Mouse (Mus musculus): Measurements from ENCODE around the gene Nkd2. TPM values are rescaled to one million over a fixed set of nuclear protein-coding genes. Genes with fewer than 3 reads are reported as not detected.

The Nkd2 gene
- polyA plus RNA-seq, 1 experiment from 2014 or later, result 3.2 TPM

- H3K27ac ChIP-seq (ENCODE audit: low read length), result no peak overlapping the region
- WGBS, result 61% methylated on average over 6 of the region's 6 CpGs
- no peaks in the 10 kb centered on the region for H3K9me3 ChIP-seq (ENCODE audit: low read length)
- no peaks in the 10 kb centered on the region for H3K4me1 ChIP-seq (ENCODE audit: insufficient read depth, low read depth, low read length)
- no peak overlapping the region for H3K4me2 ChIP-seq (replicated peaks; ENCODE audit: low read depth, low read length)
- DNase-seq (ENCODE audit: low spot score) (no peak), ATAC-seq (no peak)
- TF ChIP-seq CTCF (IDR thresholded peaks at IDR 0.05) (no peak), EP300 (IDR thresholded peaks at IDR 0.05) (no peak)
- no peaks in the 10 kb centered on the region for H3K27me3 ChIP-seq (replicated peaks; ENCODE audit: insufficient read depth, low read length)
- no peak overlapping the region for H3K4me3 ChIP-seq (ENCODE audit: low read depth, low read length)
- H3K9ac ChIP-seq (replicated peaks; ENCODE audit: low read depth), result no peak overlapping the region
- H3K36me3 ChIP-seq (ENCODE audit: insufficient read depth, low read length), result no peaks in the 10 kb centered on the region
Measured at GRCm38 (mm10) chr13:73823711-73824110, 23.7 kb downstream of the Nkd2 start.

GRCm38 (mm10) chr13:73822187-73822800, 25.1 kb downstream of the Nkd2 start:
- ATAC-seq (peak; percentile 46; the same call in 1 of the 2 replicates), DNase-seq (ENCODE audit: low spot score) (peak; percentile 77)
- H3K36me3 ChIP-seq (ENCODE audit: insufficient read depth, low read length), result no peaks in the 10 kb centered on the region
- 56% methylated on average over 4 of the region's 4 CpGs for WGBS
- H3K4me1 ChIP-seq (ENCODE audit: insufficient read depth, low read depth, low read length), result no peaks in the 10 kb centered on the region
- no peak overlapping the region for H3K27ac ChIP-seq (ENCODE audit: low read length)
- H3K4me2 ChIP-seq (replicated peaks; ENCODE audit: low read depth, low read length), result no peak overlapping the region
- TF ChIP-seq CTCF (IDR thresholded peaks at IDR 0.05), result peak; percentile 94
- TF ChIP-seq EP300 (IDR thresholded peaks at IDR 0.05), result no peak
- H3K9me3 ChIP-seq (ENCODE audit: low read length), result no peaks in the 10 kb centered on the region
- no peak overlapping the region for H3K9ac ChIP-seq (replicated peaks; ENCODE audit: low read depth)
- H3K27me3 ChIP-seq (replicated peaks; ENCODE audit: insufficient read depth, low read length), result no peaks in the 10 kb centered on the region
- no peak overlapping the region for H3K4me3 ChIP-seq (ENCODE audit: low read depth, low read length)

- WGBS, result 90% methylated on average over 7 of the region's 7 CpGs
- H3K4me3 ChIP-seq (ENCODE audit: low read depth, low read length), result no peak overlapping the region
- H3K4me1 ChIP-seq (ENCODE audit: insufficient read depth, low read depth, low read length), result no peaks in the 10 kb centered on the region
- no peaks in the 10 kb centered on the region for H3K36me3 ChIP-seq (ENCODE audit: insufficient read depth, low read length)
- no peak for DNase-seq (ENCODE audit: low spot score)
- ATAC-seq, result no peak
- no peak overlapping the region for H3K9ac ChIP-seq (replicated peaks; ENCODE audit: low read depth)
- no peaks in the 10 kb centered on the region for H3K27me3 ChIP-seq (replicated peaks; ENCODE audit: insufficient read depth, low read length)
- TF ChIP-seq EP300 (IDR thresholded peaks at IDR 0.05), result no peak
- TF ChIP-seq CTCF (IDR thresholded peaks at IDR 0.05), result no peak
- H3K9me3 ChIP-seq (ENCODE audit: low read length), result no peaks in the 10 kb centered on the region
- no peak overlapping the region for H3K27ac ChIP-seq (ENCODE audit: low read length)
- H3K4me2 ChIP-seq (replicated peaks; ENCODE audit: low read depth, low read length), result no peak overlapping the region
Measured at GRCm38 (mm10) chr13:73821251-73821650, 26.2 kb downstream of the Nkd2 start.

GRCm38 (mm10) chr13:73818921-73819320, 28.5 kb downstream of the Nkd2 start:
- H3K36me3 ChIP-seq (ENCODE audit: insufficient read depth, low read length), result no peaks in the 10 kb centered on the region
- 59% methylated on average over 3 of the region's 3 CpGs for WGBS

DNA sequence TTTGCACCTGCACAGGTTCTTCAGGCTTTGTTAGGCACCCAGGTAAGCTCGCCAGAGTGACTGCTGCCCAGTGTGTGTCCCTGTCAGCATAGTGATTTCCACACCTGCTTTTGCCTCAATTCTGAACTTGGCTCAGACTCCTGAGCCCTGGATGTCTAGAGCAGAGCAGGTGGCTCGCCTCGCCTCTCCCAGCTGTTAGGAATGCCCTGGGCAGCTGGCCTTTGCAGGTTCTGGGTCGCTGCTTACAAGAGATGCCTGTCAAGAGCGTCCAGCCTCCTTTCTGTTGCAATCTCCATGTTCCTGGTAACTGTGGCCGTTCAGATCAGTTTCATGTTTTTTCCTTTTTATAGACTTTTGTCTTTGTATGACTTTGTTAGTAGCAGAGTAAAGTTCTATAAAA, 31.1 kb downstream of the Nkd2 start:
- Histone ChIP-seq H3K27me3 (replicated peaks; ENCODE audit: insufficient read depth, low read length) (no peaks in the 10 kb centered on the region), H3K4me3 (ENCODE audit: low read depth, low read length) (no peak overlapping the region), H3K9me3 (ENCODE audit: low read length) (no peaks in the 10 kb centered on the region), H3K36me3 (ENCODE audit: insufficient read depth, low read length) (no peaks in the 10 kb centered on the region), H3K4me1 (ENCODE audit: insufficient read depth, low read depth, low read length) (no peaks in the 10 kb centered on the region), H3K4me2 (replicated peaks; ENCODE audit: low read depth, low read length) (no peak overlapping the region), H3K9ac (replicated peaks; ENCODE audit: low read depth) (no peak overlapping the region), H3K27ac (ENCODE audit: low read length) (no peak overlapping the region)
- no peak for DNase-seq (ENCODE audit: low spot score)
- no peak for ATAC-seq
- 79% methylated on average over 6 of the region's 6 CpGs for WGBS
- TF ChIP-seq CTCF (IDR thresholded peaks at IDR 0.05), result no peak
- no peak for TF ChIP-seq EP300 (IDR thresholded peaks at IDR 0.05)

More at GRCm38 (mm10) chr13:73818921-73819320, 28.5 kb downstream of the Nkd2 start:
- Histone ChIP-seq H3K27me3 (replicated peaks; ENCODE audit: insufficient read depth, low read length) (no peaks in the 10 kb centered on the region), H3K4me1 (ENCODE audit: insufficient read depth, low read depth, low read length) (no peaks in the 10 kb centered on the region), H3K4me2 (replicated peaks; ENCODE audit: low read depth, low read length) (no peak overlapping the region), H3K9ac (replicated peaks; ENCODE audit: low read depth) (no peak overlapping the region), H3K4me3 (ENCODE audit: low read depth, low read length) (no peak overlapping the region), H3K9me3 (ENCODE audit: low read length) (no peaks in the 10 kb centered on the region), H3K27ac (ENCODE audit: low read length) (no peak overlapping the region)
- no peak for ATAC-seq
- DNase-seq (ENCODE audit: low spot score), result no peak
- no peak for TF ChIP-seq EP300 (IDR thresholded peaks at IDR 0.05)

DNA sequence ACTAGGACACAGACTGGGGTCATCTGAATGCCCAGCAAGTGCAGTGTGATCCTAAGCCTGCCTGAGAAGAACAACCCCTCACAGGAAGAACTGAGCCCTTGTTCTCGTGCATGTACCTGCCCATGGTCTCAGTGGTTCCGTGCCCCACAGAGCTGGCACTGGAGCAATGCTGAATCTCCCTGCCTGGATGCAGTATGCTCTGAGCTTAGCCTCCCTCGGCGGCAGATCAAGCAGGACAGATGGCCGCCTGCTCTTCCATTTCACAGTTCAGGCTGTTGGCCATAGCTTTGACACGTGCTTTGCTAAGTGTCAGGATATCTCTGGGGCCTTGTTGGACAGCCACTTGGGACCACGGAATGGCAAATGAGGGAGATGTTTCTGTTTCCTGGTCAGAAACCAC, 33.2 kb downstream of the Nkd2 start:
- Histone ChIP-seq H3K9me3 (ENCODE audit: low read length) (no peaks in the 10 kb centered on the region), H3K4me1 (ENCODE audit: insufficient read depth, low read depth, low read length) (no peaks in the 10 kb centered on the region), H3K36me3 (ENCODE audit: insufficient read depth, low read length) (no peaks in the 10 kb centered on the region), H3K4me3 (ENCODE audit: low read depth, low read length) (no peak overlapping the region), H3K27ac (ENCODE audit: low read length) (no peak overlapping the region), H3K27me3 (replicated peaks; ENCODE audit: insufficient read depth, low read length) (no peaks in the 10 kb centered on the region), H3K9ac (replicated peaks; ENCODE audit: low read depth) (no peak overlapping the region), H3K4me2 (replicated peaks; ENCODE audit: low read depth, low read length) (no peak overlapping the region)
- TF ChIP-seq EP300 (IDR thresholded peaks at IDR 0.05), result no peak
- no peak for TF ChIP-seq CTCF (IDR thresholded peaks at IDR 0.05)
- ATAC-seq (no peak), DNase-seq (ENCODE audit: low spot score) (no peak)
- WGBS, result 91% methylated on average over 7 of the region's 7 CpGs

- DNase-seq (ENCODE audit: low spot score) (no peak), ATAC-seq (peak; percentile 68)
- WGBS, result 78% methylated on average over 3 of the region's 3 CpGs
- H3K27me3 ChIP-seq (replicated peaks; ENCODE audit: insufficient read depth, low read length), result no peaks in the 10 kb centered on the region
- H3K36me3 ChIP-seq (ENCODE audit: insufficient read depth, low read length), result no peaks in the 10 kb centered on the region
- no peak overlapping the region for H3K9ac ChIP-seq (replicated peaks; ENCODE audit: low read depth)
- no peaks in the 10 kb centered on the region for H3K9me3 ChIP-seq (ENCODE audit: low read length)
- H3K4me1 ChIP-seq (ENCODE audit: insufficient read depth, low read depth, low read length), result no peaks in the 10 kb centered on the region
- TF ChIP-seq EP300 (IDR thresholded peaks at IDR 0.05) (no peak), CTCF (IDR thresholded peaks at IDR 0.05) (no peak)
- H3K27ac ChIP-seq (ENCODE audit: low read length), result no peak overlapping the region
- no peak overlapping the region for H3K4me2 ChIP-seq (replicated peaks; ENCODE audit: low read depth, low read length)
- no peak overlapping the region for H3K4me3 ChIP-seq (ENCODE audit: low read depth, low read length)
Measured at GRCm38 (mm10) chr13:73812936-73813335, 34.5 kb downstream of the Nkd2 start.

All from lung, postnatal 0 days (tissue).